Mouse (Mus musculus) midbrain, embryonic 10.5 days (tissue): ENCODE results near the gene Gamt. TPM values are rescaled to one million over a fixed set of nuclear protein-coding genes. Genes with fewer than 3 reads are reported as not detected.
A peak's percentile ranks its signal among the peaks of the same experiment; 100 is the strongest.

ENCODE experiments used
- DNase-seq: peaks from one replicate; pipeline ENCODE4 v3.0.0-alpha.2; 2017; ENCODE audit warnings: low spot score
- H3K27ac ChIP-seq: fragments of 300-500 bp; sonication (generic); replicated peaks from 2 replicates; pipeline ENCODE4 v1.5.1; 2016; ENCODE audit warnings: mild to moderate bottlenecking
- H3K27me3 ChIP-seq: fragments of 300-500 bp; sonication (generic); 2 replicates; pipeline ENCODE4 v1.6.1; 2016; ENCODE audit warnings: low read depth, mild to moderate bottlenecking; ENCODE audit not compliant: poor library complexity, severe bottlenecking
- H3K36me3 ChIP-seq: fragments of 300-500 bp; sonication (generic); 2 replicates; pipeline ENCODE4 v1.6.1; 2016; ENCODE audit warnings: mild to moderate bottlenecking, moderate library complexity
- H3K4me1 ChIP-seq: fragments of 300-500 bp; sonication (generic); 2 replicates; pipeline ENCODE4 v1.6.1; 2016
- H3K4me3 ChIP-seq: fragments of 300-500 bp; sonication (generic); 2 replicates; pipeline ENCODE4 v1.5.1; 2016; ENCODE audit warnings: mild to moderate bottlenecking, moderate library complexity
- H3K9me3 ChIP-seq: fragments of 300-500 bp; sonication (generic); replicated peaks from 2 replicates; pipeline ENCODE4 v1.6.1; 2016; ENCODE audit warnings: mild to moderate bottlenecking
- WGBS: fragments of 180-500 bp; shearing (Covaris S2); methylation state at CpG from one replicate; pipeline ENCODE4 v1.1.7; 2016; 5-methylcytosine and 5-hydroxymethylcytosine counted together
- polyA plus RNA-seq: library from polyadenylated mRNA; unstranded; fragments of >200 nt; fragmentation: Nextera tagmentation; extraction: Ambion mirVana; gene quantifications from 2 replicates; pipeline ENCODE4 v1.2.1, GENCODE M21; 2016

Gamt gene
- polyA plus RNA-seq, 1 experiment from 2014 or later, result 32.5 TPM

DNA sequence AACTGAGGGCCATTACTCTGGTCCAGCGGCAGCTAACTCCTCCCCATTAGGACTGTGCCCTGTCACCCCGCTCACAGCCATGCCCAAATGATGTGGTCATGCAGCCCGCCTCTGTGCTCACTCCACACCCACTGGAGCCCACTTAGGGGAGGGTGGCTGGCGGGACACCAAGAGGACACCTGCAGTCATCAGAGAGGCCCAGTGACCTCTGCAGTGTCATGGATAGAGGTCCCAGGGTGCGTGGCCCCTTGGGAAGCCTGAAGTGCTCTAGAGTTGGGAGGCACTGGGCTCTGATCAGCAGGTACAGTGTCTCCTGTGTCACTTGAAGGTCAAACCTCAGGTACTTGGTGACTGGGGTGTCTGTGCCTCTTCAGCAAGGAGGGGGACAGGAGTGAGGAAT lies 36.0 kb upstream of the Gamt start:
- Histone ChIP-seq H3K4me1 (peaks cover 93% of the 10 kb centered on the region), H3K27me3 (peaks cover 52% of the 10 kb centered on the region), H3K9me3 (no peaks in the 10 kb centered on the region), H3K27ac (peak overlapping the region; percentile 97), H3K4me3 (peak overlapping the region; percentile 95), H3K36me3 (peaks cover 25% of the 10 kb centered on the region)
- DNase-seq, result no peak
- 75% methylated on average over 5 of the region's 5 CpGs for WGBS

DNA sequence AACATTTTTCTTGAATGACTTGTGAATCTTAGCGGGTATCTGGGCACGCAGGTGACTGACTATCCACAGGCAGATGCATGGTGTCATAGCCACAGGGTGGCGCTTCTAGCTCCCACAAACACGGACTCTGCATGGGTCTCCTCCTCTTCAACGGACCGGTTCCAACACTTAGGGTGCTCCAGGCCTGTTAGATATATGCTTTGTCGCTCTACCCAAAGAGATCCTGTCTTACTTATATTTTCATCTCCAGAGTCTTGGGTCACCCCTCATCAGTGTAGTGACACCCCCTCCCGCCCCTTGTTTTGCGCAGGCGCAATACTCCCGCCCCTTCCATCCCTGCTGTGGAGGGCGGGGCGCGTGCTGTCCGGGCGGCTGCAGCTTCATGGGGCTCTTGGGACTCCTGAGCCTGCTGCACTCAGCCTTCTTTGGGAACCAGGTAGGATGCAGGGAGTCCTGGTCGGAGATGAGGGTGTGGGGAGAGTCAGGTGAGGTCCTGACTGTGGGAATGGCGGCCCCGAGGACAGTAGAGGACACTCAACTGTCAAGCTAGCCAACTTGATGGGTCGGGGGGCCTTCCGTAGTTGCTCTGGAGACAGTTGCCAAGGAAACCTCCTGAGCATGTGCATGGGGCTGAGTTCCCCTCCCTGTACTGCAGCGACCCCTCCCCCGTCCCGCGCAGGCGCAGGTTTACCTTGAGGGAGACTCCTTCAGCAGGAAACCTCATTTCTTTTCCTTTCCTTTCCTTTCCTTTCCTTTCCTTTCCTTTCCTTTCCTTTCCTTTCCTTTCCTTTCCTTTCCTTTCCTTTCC lies 35.0 kb upstream of the Gamt start, which contains the start of gene Apc2:
Apc2 (plus strand) TSS at position 360 of the 808 bp plus-strand sequence.
- Histone ChIP-seq H3K4me1 (peaks cover 85% of the 10 kb centered on the region), H3K9me3 (no peaks in the 10 kb centered on the region), H3K4me3 (peak within 1 kb of the TSS; percentile 95), H3K27ac (peak within 1 kb of the TSS; percentile 97), H3K27me3 (peaks cover 42% of the 10 kb centered on the region), H3K36me3 (peaks cover 23% of the 10 kb centered on the region)
- DNase-seq, result peak; percentile 89
- WGBS, result under 1% methylated on average over 26 of the region's 26 CpGs

- H3K36me3 ChIP-seq, result peaks cover 23% of the 10 kb centered on the region
- H3K9me3 ChIP-seq, result no peaks in the 10 kb centered on the region
- no peak for DNase-seq
- no peak overlapping the region for H3K27ac ChIP-seq
- H3K4me1 ChIP-seq, result peaks cover 75% of the 10 kb centered on the region
- H3K4me3 ChIP-seq, result peak overlapping the region; percentile 95
- peaks cover 33% of the 10 kb centered on the region for H3K27me3 ChIP-seq
- 54% methylated on average over 7 of the region's 7 CpGs for WGBS
These were observed 34.0 kb upstream of the Gamt start for GRCm38 (mm10) chr10:80294788-80295303.

GRCm38 (mm10) chr10:80294311-80294710 lies 33.5 kb upstream of the Gamt start:
- Histone ChIP-seq H3K4me3 (peak overlapping the region; percentile 95), H3K9me3 (no peaks in the 10 kb centered on the region), H3K4me1 (peaks cover 69% of the 10 kb centered on the region), H3K27me3 (peaks cover 27% of the 10 kb centered on the region), H3K27ac (no peak overlapping the region), H3K36me3 (peaks cover 24% of the 10 kb centered on the region)
- no peak for DNase-seq
- 81% methylated on average over 4 of the region's 4 CpGs for WGBS

GRCm38 (mm10) chr10:80293325-80293724 lies 32.5 kb upstream of the Gamt start:
- Histone ChIP-seq H3K36me3 (peaks cover 34% of the 10 kb centered on the region), H3K9me3 (no peaks in the 10 kb centered on the region), H3K27me3 (peaks cover 17% of the 10 kb centered on the region), H3K4me1 (peaks cover 60% of the 10 kb centered on the region), H3K27ac (peak overlapping the region; percentile 99), H3K4me3 (peak overlapping the region; percentile 95)
- DNase-seq, result no peak
- WGBS, result 34% methylated on average over 14 of the region's 14 CpGs

DNA sequence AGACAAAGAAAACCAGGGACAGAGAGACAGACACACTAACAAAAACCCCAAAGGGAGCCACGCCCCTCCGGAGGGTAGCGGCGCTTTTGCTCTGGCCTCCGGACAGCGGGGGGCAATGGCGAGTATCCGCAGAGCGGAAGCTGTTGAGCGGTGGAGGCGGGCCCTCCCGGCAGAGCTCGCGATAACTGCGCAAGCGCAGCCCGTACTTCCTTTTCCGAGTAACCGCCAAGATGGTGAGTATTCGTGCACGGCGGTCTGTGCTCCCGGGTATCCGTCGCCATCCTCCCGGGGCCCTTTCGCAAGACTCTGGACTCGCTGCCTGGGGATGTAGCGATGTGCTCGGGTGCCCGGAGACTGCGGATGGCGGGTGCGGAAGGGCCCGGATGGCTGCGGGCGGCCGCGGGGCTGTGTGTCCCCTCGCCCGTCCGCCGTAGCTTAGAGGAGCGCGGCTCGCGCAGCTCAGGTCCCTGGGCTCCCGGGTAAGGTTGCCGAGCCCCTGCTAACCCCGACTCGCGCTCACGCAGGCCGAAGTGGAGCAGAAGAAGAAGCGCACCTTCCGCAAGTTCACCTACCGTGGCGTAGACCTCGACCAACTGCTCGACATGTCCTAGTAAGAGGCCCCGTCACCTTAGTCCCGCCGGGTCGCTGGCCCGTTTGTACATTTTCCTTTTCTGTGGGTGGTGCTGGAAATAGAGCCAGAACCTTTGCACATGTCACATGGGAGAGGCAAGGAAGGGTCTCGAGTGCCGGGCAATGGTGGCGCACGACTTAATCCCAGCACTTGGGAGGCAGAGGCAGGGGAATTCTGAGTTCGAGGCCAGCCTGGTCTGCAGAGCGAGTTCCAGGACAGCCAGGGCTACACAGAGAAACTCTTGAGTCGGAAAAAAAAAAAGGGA lies 31.7 kb upstream of the Gamt start, which contains the start of gene Rps15:
Rps15 (plus strand) TSS at position 203 of the 896 bp plus-strand sequence.
- Histone ChIP-seq H3K27ac (peak within 1 kb of the TSS; percentile 99), H3K9me3 (no peaks in the 10 kb centered on the region), H3K27me3 (peaks cover 9% of the 10 kb centered on the region), H3K36me3 (peaks cover 42% of the 10 kb centered on the region), H3K4me3 (peak within 1 kb of the TSS; percentile 95), H3K4me1 (peaks cover 52% of the 10 kb centered on the region)
- WGBS, result under 1% methylated on average over 72 of the region's 72 CpGs
- DNase-seq, result peak; percentile 98

GRCm38 (mm10) chr10:80288657-80289056 lies 27.8 kb upstream of the Gamt start:
- Histone ChIP-seq H3K27ac (no peak overlapping the region), H3K27me3 (no peaks in the 10 kb centered on the region), H3K4me3 (no peak overlapping the region), H3K4me1 (peaks cover 18% of the 10 kb centered on the region), H3K9me3 (no peaks in the 10 kb centered on the region), H3K36me3 (peaks cover 65% of the 10 kb centered on the region)
- WGBS, result 72% methylated on average over 8 of the region's 8 CpGs
- DNase-seq, result no peak

DNA sequence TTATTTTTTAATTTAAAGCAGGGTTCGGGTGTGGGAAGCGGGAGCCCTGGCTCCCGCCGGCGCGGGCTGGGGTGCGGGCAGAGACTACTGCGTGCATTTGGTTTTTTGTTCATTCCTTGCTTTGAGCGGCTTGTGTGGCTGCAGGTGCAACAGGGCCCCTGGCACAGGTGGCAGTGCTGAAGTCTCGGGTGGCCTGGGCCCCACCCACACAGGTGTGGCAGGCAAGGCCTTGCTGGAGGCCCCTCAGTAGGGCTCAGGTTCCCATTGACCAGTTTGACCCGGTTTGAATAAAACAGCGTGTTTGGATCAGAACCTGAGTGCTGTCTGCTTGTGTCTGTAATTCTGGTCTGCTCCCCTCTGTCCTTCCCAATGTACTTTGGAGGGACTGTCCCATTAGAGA lies 27.3 kb upstream of the Gamt start:
- 94% methylated on average over 12 of the region's 12 CpGs for WGBS
- Histone ChIP-seq H3K36me3 (peaks cover 65% of the 10 kb centered on the region), H3K4me3 (no peak overlapping the region), H3K27me3 (no peaks in the 10 kb centered on the region), H3K27ac (no peak overlapping the region), H3K4me1 (peaks cover 13% of the 10 kb centered on the region), H3K9me3 (no peaks in the 10 kb centered on the region)
- DNase-seq, result no peak

- no peak overlapping the region for H3K27ac ChIP-seq
These were observed 24.6 kb upstream of the Gamt start for GRCm38 (mm10) chr10:80285222-80286070.

DNA sequence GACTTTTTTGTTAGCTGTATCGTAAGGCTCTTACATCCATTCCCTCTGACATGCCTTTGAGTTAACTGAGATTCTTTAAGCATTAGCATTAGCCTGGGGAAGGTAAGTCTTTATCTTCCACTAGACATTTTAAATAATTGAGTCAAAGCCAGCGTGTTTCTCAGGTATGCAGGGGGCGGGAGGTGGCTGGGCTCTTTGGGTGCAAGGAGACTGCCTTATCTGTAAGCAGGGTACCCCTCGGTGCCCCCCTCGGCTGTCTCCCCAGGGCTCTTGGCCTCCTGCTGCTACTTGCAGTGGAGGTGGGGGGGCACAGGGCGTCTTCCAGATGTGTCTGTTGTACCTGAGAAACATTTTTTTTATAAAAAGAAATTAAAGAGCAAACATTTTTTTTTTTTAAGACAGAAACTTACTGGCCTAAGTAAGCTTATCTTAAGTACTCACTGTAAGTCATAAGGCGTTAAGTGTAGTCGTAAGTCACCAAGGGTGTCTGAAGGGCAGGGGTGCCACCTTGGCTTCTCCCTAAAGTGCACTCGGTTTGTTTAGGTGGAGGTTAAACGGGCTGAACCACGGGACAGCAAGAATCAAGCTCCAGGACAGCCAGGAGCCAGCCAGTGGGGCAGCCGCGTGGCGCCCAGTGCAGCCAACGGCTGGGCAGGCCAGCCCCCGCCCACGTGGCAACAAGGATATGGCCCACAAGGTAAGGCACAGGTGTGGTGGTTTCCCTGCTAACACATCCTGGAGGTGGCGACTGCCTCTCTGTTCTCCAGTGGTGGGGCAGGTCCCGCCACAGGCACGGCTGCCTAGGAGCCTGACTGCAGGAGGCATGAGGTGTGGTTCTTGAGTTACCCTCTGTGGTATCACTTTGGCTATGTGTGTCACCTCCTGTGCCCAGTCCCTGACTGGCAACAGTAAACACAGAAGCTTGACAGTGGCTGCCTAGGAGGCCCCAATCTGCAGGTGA lies 21.9 kb upstream of the Gamt start:
- Histone ChIP-seq H3K4me3 (no peak overlapping the region), H3K27me3 (no peaks in the 10 kb centered on the region), H3K4me1 (peaks cover 10% of the 10 kb centered on the region), H3K36me3 (peaks cover 100% of the 10 kb centered on the region), H3K9me3 (no peaks in the 10 kb centered on the region), H3K27ac (no peak overlapping the region)
- DNase-seq, result no peak
- WGBS, result 90% methylated on average over 20 of the region's 20 CpGs

More at GRCm38 (mm10) chr10:80285222-80286070, 24.6 kb upstream of the Gamt start:
- no peak overlapping the region for H3K4me3 ChIP-seq
- no peaks in the 10 kb centered on the region for H3K9me3 ChIP-seq
- DNase-seq, result no peak
- WGBS, result 83% methylated on average over 15 of the region's 15 CpGs
- peaks cover 10% of the 10 kb centered on the region for H3K4me1 ChIP-seq
- H3K27me3 ChIP-seq, result no peaks in the 10 kb centered on the region
- H3K36me3 ChIP-seq, result peaks cover 90% of the 10 kb centered on the region

DNA sequence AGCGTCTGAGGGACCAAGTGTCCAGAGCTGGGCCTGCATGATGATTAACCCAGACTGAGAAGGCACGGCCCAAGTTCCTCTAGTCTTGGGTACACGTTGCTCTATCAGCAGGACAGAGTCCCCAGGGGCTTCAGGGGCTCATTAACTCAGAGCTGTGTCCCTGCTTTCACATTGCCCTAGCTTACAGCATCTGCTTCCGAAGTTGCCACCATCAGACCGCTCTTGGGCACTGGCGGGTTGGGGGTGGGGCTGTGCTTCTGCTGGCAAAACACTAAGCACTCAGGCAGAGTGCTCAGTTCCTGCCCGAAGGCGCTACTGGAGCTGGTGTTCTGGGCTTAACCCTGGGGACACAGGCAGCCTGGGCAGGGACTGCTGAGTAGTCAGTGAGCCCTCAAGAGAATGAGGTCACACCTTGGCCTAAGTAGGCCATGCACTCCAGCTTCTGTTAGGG lies 21.1 kb upstream of the Gamt start:
- no peak overlapping the region for H3K4me3 ChIP-seq
- H3K9me3 ChIP-seq, result no peaks in the 10 kb centered on the region
- H3K36me3 ChIP-seq, result peaks cover 100% of the 10 kb centered on the region
- no peak overlapping the region for H3K27ac ChIP-seq
- peaks cover 4% of the 10 kb centered on the region for H3K4me1 ChIP-seq
- 85% methylated on average over 8 of the region's 8 CpGs for WGBS
- no peaks in the 10 kb centered on the region for H3K27me3 ChIP-seq
- no peak for DNase-seq
